Mouse (Mus musculus): Measurements from ENCODE around the gene Clrn3. TPM values are rescaled to one million over a fixed set of nuclear protein-coding genes. Genes with fewer than 3 reads are reported as not detected.

Gene Clrn3
- polyA plus RNA-seq, 1 experiment from 2014 or later, result not detected

DNA sequence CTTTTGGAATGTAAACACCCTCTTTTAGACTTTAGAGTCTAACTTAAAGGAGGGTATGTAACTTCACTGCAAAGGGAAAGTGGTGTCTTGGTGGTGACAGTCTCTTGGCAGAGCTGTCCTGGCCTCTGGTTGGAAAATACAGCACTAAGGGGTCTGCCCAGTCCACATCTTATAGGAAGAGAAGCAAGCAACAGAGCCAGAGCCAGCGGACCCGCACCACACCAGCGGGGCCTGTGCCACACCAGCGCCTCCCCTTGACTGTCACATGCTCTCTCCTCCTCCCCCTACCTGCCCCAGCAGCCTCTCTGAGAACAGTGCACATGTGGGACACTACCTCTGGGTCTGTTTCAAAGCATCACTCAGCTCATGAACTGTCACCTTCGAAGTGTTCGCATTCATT lies 48.5 kb downstream of the Clrn3 start:
- Histone ChIP-seq H3K9me3 (ENCODE audit: control insufficient read depth, low read length) (no peaks in the 10 kb centered on the region), H3K9ac (ENCODE audit: low read depth, low read length) (no peak overlapping the region), H3K4me3 (ENCODE audit: low read depth, low read length) (no peak overlapping the region), H3K27me3 (replicated peaks; ENCODE audit: control insufficient read depth, insufficient read depth, low read length) (no peaks in the 10 kb centered on the region), H3K4me2 (ENCODE audit: low read depth, low read length) (no peak overlapping the region), H3K36me3 (ENCODE audit: control insufficient read depth, insufficient read depth, low read length) (no peaks in the 10 kb centered on the region), H3K27ac (replicated peaks; ENCODE audit: low read depth, low read length) (no peak overlapping the region), H3K4me1 (ENCODE audit: control insufficient read depth, insufficient read depth, low read length) (peaks cover 11% of the 10 kb centered on the region)
- ATAC-seq (ENCODE audit: low read depth) (0 out of 2 replicates have a peak, but pooled peaks have one; percentile 5), DNase-seq (ENCODE audit: low spot score) (no peak)
- WGBS, result 64% methylated on average over 6 of the region's 6 CpGs

DNA sequence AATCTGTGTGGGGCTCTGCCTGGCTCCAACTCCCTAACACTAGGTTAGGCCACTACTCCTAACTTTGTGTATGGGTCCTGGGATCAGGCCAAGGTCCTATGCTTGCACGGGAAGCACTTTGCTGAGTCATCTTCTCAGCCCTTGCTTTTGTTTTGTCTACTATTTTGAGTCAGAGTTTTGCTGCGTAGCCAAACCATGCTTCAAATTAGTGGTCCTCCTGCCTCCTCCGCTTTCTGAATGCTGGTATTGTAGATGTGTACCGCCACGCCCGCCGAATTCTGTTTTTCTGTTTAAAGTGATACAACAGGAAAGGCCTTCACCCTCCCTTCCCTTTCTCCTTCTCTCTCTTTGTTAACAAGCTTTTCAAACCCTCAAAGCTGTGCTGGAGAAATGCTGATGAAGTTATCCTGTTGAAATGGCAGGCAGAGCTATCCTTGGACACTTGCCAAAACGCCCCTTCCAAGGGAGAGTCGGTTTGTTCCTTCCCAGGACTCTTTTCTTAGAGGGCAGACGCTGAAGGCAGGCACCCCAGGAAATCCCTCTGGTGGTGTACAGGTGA lies 49.1 kb downstream of the Clrn3 start:
- H3K4me1 ChIP-seq (ENCODE audit: control insufficient read depth, insufficient read depth, low read length), result peaks cover 10% of the 10 kb centered on the region
- H3K9ac ChIP-seq (ENCODE audit: low read depth, low read length), result no peak overlapping the region
- H3K27me3 ChIP-seq (replicated peaks; ENCODE audit: control insufficient read depth, insufficient read depth, low read length), result no peaks in the 10 kb centered on the region
- peak; percentile 72 for DNase-seq (ENCODE audit: low spot score)
- no peaks in the 10 kb centered on the region for H3K36me3 ChIP-seq (ENCODE audit: control insufficient read depth, insufficient read depth, low read length)
- WGBS, result 31% methylated on average over 10 of the region's 10 CpGs
- H3K9me3 ChIP-seq (ENCODE audit: control insufficient read depth, low read length), result no peaks in the 10 kb centered on the region
- ATAC-seq (ENCODE audit: low read depth), result peak; percentile 44
- no peak overlapping the region for H3K4me3 ChIP-seq (ENCODE audit: low read depth, low read length)
- 0 out of 2 replicates have a peak overlapping the region, but pooled peaks have one; percentile 41 for H3K27ac ChIP-seq (replicated peaks; ENCODE audit: low read depth, low read length)
- H3K4me2 ChIP-seq (ENCODE audit: low read depth, low read length), result peak overlapping the region; percentile 18; the same call in 1 of the 2 replicates

DNA sequence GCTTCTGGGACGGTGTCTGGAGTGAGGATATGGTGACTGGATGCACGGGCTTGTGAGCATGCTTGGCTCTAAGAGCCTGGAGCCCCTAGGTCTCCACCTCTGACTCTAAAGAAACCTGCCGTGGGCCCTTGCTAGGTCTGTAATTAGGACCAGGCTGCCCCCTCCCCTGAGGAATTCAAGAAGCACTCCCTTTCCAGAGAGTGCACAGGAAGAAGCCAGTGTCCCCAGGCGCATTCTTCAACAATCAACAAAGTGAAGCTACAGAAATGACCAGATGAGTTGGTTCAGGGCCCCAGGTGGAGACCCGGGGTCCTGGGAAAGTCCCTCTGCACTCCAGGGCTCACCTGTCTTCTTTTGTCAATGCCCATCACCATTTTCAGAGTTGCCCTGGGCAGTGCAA lies 51.2 kb downstream of the Clrn3 start:
- Histone ChIP-seq H3K36me3 (ENCODE audit: control insufficient read depth, insufficient read depth, low read length) (no peaks in the 10 kb centered on the region), H3K9ac (ENCODE audit: low read depth, low read length) (no peak overlapping the region), H3K27me3 (replicated peaks; ENCODE audit: control insufficient read depth, insufficient read depth, low read length) (no peaks in the 10 kb centered on the region), H3K27ac (replicated peaks; ENCODE audit: low read depth, low read length) (no peak overlapping the region), H3K9me3 (ENCODE audit: control insufficient read depth, low read length) (no peaks in the 10 kb centered on the region), H3K4me3 (ENCODE audit: low read depth, low read length) (no peak overlapping the region), H3K4me1 (ENCODE audit: control insufficient read depth, insufficient read depth, low read length) (peaks cover 10% of the 10 kb centered on the region), H3K4me2 (ENCODE audit: low read depth, low read length) (no peak overlapping the region)
- 26% methylated on average over 5 of the region's 5 CpGs for WGBS
- ATAC-seq (ENCODE audit: low read depth), result no peak
- no peak for DNase-seq (ENCODE audit: low spot score)

- H3K27ac ChIP-seq (replicated peaks; ENCODE audit: low read depth, low read length), result no peak overlapping the region
- WGBS, result 43% methylated on average over 8 of the region's 8 CpGs
- DNase-seq (ENCODE audit: low spot score) (no peak), ATAC-seq (ENCODE audit: low read depth) (no peak)
- no peaks in the 10 kb centered on the region for H3K36me3 ChIP-seq (ENCODE audit: control insufficient read depth, insufficient read depth, low read length)
- H3K4me3 ChIP-seq (ENCODE audit: low read depth, low read length), result no peak overlapping the region
- H3K27me3 ChIP-seq (replicated peaks; ENCODE audit: control insufficient read depth, insufficient read depth, low read length), result no peaks in the 10 kb centered on the region
- H3K9me3 ChIP-seq (ENCODE audit: control insufficient read depth, low read length), result no peaks in the 10 kb centered on the region
- H3K4me2 ChIP-seq (ENCODE audit: low read depth, low read length), result no peak overlapping the region
- peaks cover 10% of the 10 kb centered on the region for H3K4me1 ChIP-seq (ENCODE audit: control insufficient read depth, insufficient read depth, low read length)
- H3K9ac ChIP-seq (ENCODE audit: low read depth, low read length), result no peak overlapping the region
These were observed 52.5 kb downstream of the Clrn3 start for GRCm38 (mm10) chr7:135475981-135476380.

GRCm38 (mm10) chr7:135470319-135470718 lies 58.1 kb downstream of the Clrn3 start:
- Histone ChIP-seq H3K4me3 (ENCODE audit: low read depth, low read length) (no peak overlapping the region), H3K36me3 (ENCODE audit: control insufficient read depth, insufficient read depth, low read length) (no peaks in the 10 kb centered on the region), H3K4me1 (ENCODE audit: control insufficient read depth, insufficient read depth, low read length) (no peaks in the 10 kb centered on the region), H3K27me3 (replicated peaks; ENCODE audit: control insufficient read depth, insufficient read depth, low read length) (peaks cover 5% of the 10 kb centered on the region; the same call in 1 of the 2 replicates), H3K9me3 (ENCODE audit: control insufficient read depth, low read length) (no peaks in the 10 kb centered on the region), H3K27ac (replicated peaks; ENCODE audit: low read depth, low read length) (no peak overlapping the region), H3K9ac (ENCODE audit: low read depth, low read length) (no peak overlapping the region), H3K4me2 (ENCODE audit: low read depth, low read length) (no peak overlapping the region)
- WGBS, result 83% methylated on average over 5 of the region's 5 CpGs
- no peak for DNase-seq (ENCODE audit: low spot score)
- no peak for ATAC-seq (ENCODE audit: low read depth)

DNA sequence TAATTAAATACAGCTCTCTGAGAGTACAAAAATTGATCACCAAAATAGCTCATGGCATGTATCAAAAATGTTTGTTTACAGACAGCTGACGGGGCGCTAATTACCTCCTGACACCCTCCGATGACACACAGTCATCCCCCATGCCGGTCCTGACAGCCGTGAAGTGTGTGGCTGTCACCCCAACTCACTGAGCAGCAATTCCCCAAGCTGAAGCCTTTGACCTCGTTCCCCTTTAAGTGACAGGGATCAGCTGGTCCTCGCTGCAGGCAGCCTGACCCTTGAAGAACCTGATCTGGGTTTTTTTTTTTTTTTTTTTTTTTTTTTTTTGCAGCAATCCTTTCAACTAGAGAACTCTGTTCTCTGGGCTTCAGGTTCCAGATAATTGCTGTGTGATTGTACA lies 59.8 kb downstream of the Clrn3 start:
- no peak for ATAC-seq (ENCODE audit: low read depth)

GRCm38 (mm10) chr7:135465293-135465692 lies 63.2 kb downstream of the Clrn3 start:
- ATAC-seq (ENCODE audit: low read depth), result peak; percentile 15; the same call in 1 of the 2 replicates
- 6% methylated on average over 12 of the region's 12 CpGs for WGBS
- H3K36me3 ChIP-seq (ENCODE audit: control insufficient read depth, insufficient read depth, low read length), result no peaks in the 10 kb centered on the region

More for the DNA sequence above, 59.8 kb downstream of the Clrn3 start:
- Histone ChIP-seq H3K9ac (ENCODE audit: low read depth, low read length) (no peak overlapping the region), H3K4me1 (ENCODE audit: control insufficient read depth, insufficient read depth, low read length) (no peaks in the 10 kb centered on the region), H3K9me3 (ENCODE audit: control insufficient read depth, low read length) (no peaks in the 10 kb centered on the region), H3K4me2 (ENCODE audit: low read depth, low read length) (no peak overlapping the region), H3K27ac (replicated peaks; ENCODE audit: low read depth, low read length) (no peak overlapping the region), H3K4me3 (ENCODE audit: low read depth, low read length) (no peak overlapping the region), H3K27me3 (replicated peaks; ENCODE audit: control insufficient read depth, insufficient read depth, low read length) (peaks cover 5% of the 10 kb centered on the region; the same call in 1 of the 2 replicates), H3K36me3 (ENCODE audit: control insufficient read depth, insufficient read depth, low read length) (no peaks in the 10 kb centered on the region)
- no peak for DNase-seq (ENCODE audit: low spot score)
- 19% methylated on average over 7 of the region's 7 CpGs for WGBS

DNA sequence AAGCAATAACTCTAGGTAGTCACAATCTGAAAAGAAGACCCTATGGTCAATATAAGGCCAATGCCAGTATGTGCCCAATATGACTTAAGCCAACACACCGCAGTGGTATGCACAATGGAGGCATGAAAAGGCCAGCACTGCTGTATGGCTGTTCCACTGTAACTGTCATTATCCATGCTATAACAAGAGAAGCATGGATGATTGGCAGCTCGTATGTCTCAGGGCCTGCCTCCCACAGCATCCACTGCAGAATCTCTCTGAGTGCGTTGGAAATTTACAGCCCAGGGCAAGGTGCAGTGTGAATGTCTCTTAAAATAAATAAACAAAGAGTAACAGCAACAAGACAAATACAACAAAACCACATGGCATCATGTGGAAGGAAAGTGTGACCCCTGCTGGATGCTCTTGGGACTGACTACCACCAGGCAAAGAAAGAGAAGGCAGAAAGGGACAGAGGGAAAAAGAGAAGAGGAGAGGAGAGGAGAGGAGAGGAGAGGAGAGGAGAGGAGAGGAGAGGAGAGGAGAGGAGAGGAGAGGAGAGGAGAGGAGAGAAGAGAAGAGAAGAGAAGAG lies 63.7 kb downstream of the Clrn3 start:
- Histone ChIP-seq H3K27me3 (replicated peaks; ENCODE audit: control insufficient read depth, insufficient read depth, low read length) (peaks cover 5% of the 10 kb centered on the region; the same call in 1 of the 2 replicates), H3K4me2 (ENCODE audit: low read depth, low read length) (no peak overlapping the region), H3K27ac (replicated peaks; ENCODE audit: low read depth, low read length) (no peak overlapping the region), H3K36me3 (ENCODE audit: control insufficient read depth, insufficient read depth, low read length) (no peaks in the 10 kb centered on the region), H3K4me3 (ENCODE audit: low read depth, low read length) (no peak overlapping the region), H3K4me1 (ENCODE audit: control insufficient read depth, insufficient read depth, low read length) (no peaks in the 10 kb centered on the region), H3K9ac (ENCODE audit: low read depth, low read length) (no peak overlapping the region), H3K9me3 (ENCODE audit: control insufficient read depth, low read length) (no peaks in the 10 kb centered on the region)
- 0 out of 2 replicates have a peak, but pooled peaks have one; percentile 15 for ATAC-seq (ENCODE audit: low read depth)
- DNase-seq (ENCODE audit: low spot score), result peak; percentile 34
- 35% methylated on average over 3 of the region's 3 CpGs for WGBS

More at GRCm38 (mm10) chr7:135465293-135465692, 63.2 kb downstream of the Clrn3 start:
- Histone ChIP-seq H3K27me3 (replicated peaks; ENCODE audit: control insufficient read depth, insufficient read depth, low read length) (peaks cover 5% of the 10 kb centered on the region; the same call in 1 of the 2 replicates), H3K27ac (replicated peaks; ENCODE audit: low read depth, low read length) (no peak overlapping the region), H3K4me2 (ENCODE audit: low read depth, low read length) (peak overlapping the region; percentile 38), H3K9ac (ENCODE audit: low read depth, low read length) (peak overlapping the region; percentile 41; the same call in 1 of the 2 replicates), H3K4me1 (ENCODE audit: control insufficient read depth, insufficient read depth, low read length) (no peaks in the 10 kb centered on the region), H3K4me3 (ENCODE audit: low read depth, low read length) (no peak overlapping the region), H3K9me3 (ENCODE audit: control insufficient read depth, low read length) (no peaks in the 10 kb centered on the region)
- DNase-seq (ENCODE audit: low spot score), result peak; percentile 41
